ENCODE assay signal across 19 mouse cellular contexts in genomic region chr14:73132731-73133130, GRCm38 (mm10). TPM values are rescaled to one million over a fixed set of nuclear protein-coding genes. Genes with fewer than 3 reads are reported as not detected.
DNase-seq lines count a peak whose midpoint lies in the region; ATAC-seq and TF ChIP-seq lines count a peak whose summit lies in the region.
"Had no signal": no experiment of that assay in that cellular context is flagged by ENCODE, and none has a peak within 500 bp of the region (broad histone marks: within the 10 kb centered on the region; RNA-seq: fewer than 3 reads in every experiment).

No protein-coding gene starts in this region.

- H3K9me3 ChIP-seq in lung, embryonic 14.5 days (ENCODE audit: low read depth, low read length): no peaks in the 10 kb centered on the region
- H3K9me3 ChIP-seq: embryonic facial prominence, embryonic 12.5 days; forebrain, embryonic 15.5 days; heart, embryonic 13.5 days; hindbrain, embryonic 15.5 days had no signal

- 75% methylated on average over 4 of the region's 4 CpGs for WGBS in lung, embryonic 14.5 days

- no peaks in the 10 kb centered on the region for H3K27me3 ChIP-seq in lung, embryonic 14.5 days (ENCODE audit: insufficient read depth, low read length)
- H3K27me3 ChIP-seq: embryonic facial prominence, embryonic 12.5 days; forebrain, embryonic 15.5 days; heart, embryonic 13.5 days; hindbrain, embryonic 15.5 days; Patski had no signal

- no peak overlapping the region for H3K4me3 ChIP-seq in lung, embryonic 14.5 days (ENCODE audit: low read depth, low read length)
- H3K4me3 ChIP-seq: embryonic facial prominence, embryonic 12.5 days; forebrain, embryonic 15.5 days; heart, embryonic 13.5 days; hindbrain, embryonic 15.5 days had no signal

- no peak for ATAC-seq in lung, embryonic 14.5 days (ENCODE audit: insufficient read depth)
- ATAC-seq in frontal cortex, adult (ENCODE audit: low TSS enrichment): no peak
- ATAC-seq: activated CD4-positive, CD25-positive, alpha-beta regulatory T cell, adult 4 months; forebrain, embryonic 15.5 days; Patski had no signal

- intact Hi-C loops in heart, postnatal 36 days (cut with DNase I): no loop called here

- H3K9ac ChIP-seq in lung, embryonic 14.5 days: no peak overlapping the region
- H3K9ac ChIP-seq: embryonic facial prominence, embryonic 12.5 days; forebrain, embryonic 15.5 days; heart, embryonic 13.5 days; hindbrain, embryonic 15.5 days had no signal

- no peaks in the 10 kb centered on the region for H3K36me3 ChIP-seq in lung, embryonic 14.5 days (ENCODE audit: insufficient read depth)
- H3K36me3 ChIP-seq: embryonic facial prominence, embryonic 12.5 days; forebrain, embryonic 15.5 days; heart, embryonic 13.5 days; hindbrain, embryonic 15.5 days had no signal

- H3K4me1 ChIP-seq in lung, embryonic 14.5 days (ENCODE audit: insufficient read depth): no peaks in the 10 kb centered on the region
- H3K4me1 ChIP-seq: embryonic facial prominence, embryonic 12.5 days; forebrain, embryonic 15.5 days; hindbrain, embryonic 15.5 days had no signal

- no peak overlapping the region for H3K27ac ChIP-seq in lung, embryonic 14.5 days (ENCODE audit: low read depth)
- H3K27ac ChIP-seq: embryonic facial prominence, embryonic 12.5 days; forebrain, embryonic 15.5 days; heart, embryonic 13.5 days; hindbrain, embryonic 15.5 days had no signal

- DNase-seq in heart, adult 11 months: peak; percentile 91
- DNase-seq in heart, postnatal 36 days: no peak
- peak; percentile 25 for DNase-seq in lung, embryonic 14.5 days
- DNase-seq in lung, postnatal 4 days: no peak
- peak; percentile 0 for DNase-seq in thymus, postnatal 4 days
- DNase-seq in thymus, postnatal 36 days: no peak
- DNase-seq: adrenal gland, adult 2 months; adrenal gland, postnatal 25 days; cerebellum, adult 11 months; cerebellum, adult 8-10 months; cerebellum, postnatal 25 days; gastrocnemius, postnatal 10 days had no signal

- H3K4me2 ChIP-seq in lung, embryonic 14.5 days: no peak overlapping the region
- H3K4me2 ChIP-seq: embryonic facial prominence, embryonic 12.5 days; forebrain, embryonic 15.5 days; heart, embryonic 13.5 days; hindbrain, embryonic 15.5 days had no signal

- TF ChIP-seq CTCF in lung, embryonic 14.5 days (IDR thresholded peaks at IDR 0.05; ENCODE audit: low read depth): no peak

RNA-seq across cellular contexts. Expression of gene Rcbtb2, which starts 9.9 kb away (rescaled TPM):
- 10 to 100 TPM; 20.0 to 23.2 TPM for total RNA-seq in heart, postnatal 36 days (2021)
- polyA plus RNA-seq in lung, embryonic 14.5 days (2014; fragmentation: Nextera tagmentation; extraction: Ambion mirVana): 119 and 124 TPM in 2 replicates

Comparison
In these comparisons a context has a peak if more than half of its experiments do, and no peak if none do; other contexts are left out.
1. DNase-seq: peak in heart, adult 11 months (single experiment), lung, embryonic 14.5 days (single experiment) and thymus, postnatal 4 days (single experiment); none in heart, postnatal 36 days (0 of 2), lung, postnatal 4 days (0 of 2) and thymus, postnatal 36 days (0 of 2).